Mouse (Mus musculus): Measurements from ENCODE around the gene Hspa12b.
A peak's percentile ranks its signal among the peaks of the same experiment; 100 is the strongest.

Hspa12b gene

GRCm38 (mm10) chr2:131179246-131179886 lies 52.3 kb downstream of the Hspa12b start:
- peak; percentile 36 for DNase-seq (ENCODE audit: low spot score)

GRCm38 (mm10) chr2:131179990-131180587 lies 53.0 kb downstream of the Hspa12b start, which contains the start of gene Cenpb:
Gene Cenpb, minus strand, starts transcription at chr2:131180067.
- DNase-seq (ENCODE audit: low spot score) = peak; percentile 68

DNA sequence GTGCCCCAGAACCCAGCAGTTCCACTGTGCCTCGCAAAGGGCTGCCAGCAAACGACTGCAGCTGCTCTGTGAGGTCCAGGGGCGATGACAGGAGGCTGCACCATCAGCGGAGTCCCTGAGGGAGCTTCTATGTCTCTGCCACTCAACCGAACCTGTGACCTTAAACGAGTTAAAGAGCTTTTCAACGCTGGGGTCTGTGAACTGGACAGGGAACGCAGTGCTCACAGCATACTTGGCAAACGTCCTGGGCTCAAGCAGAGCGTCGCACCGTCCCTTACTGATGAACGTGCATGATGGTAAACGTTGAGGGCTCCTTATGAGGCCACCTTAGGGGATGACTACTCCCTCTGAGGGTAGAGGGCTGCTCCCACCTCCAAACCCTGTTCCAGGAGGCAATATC lies 59.3 kb downstream of the Hspa12b start:
- no peak for DNase-seq (ENCODE audit: low spot score)

GRCm38 (mm10) chr2:131186771-131187601 lies 59.9 kb downstream of the Hspa12b start, which contains the start of the genes Cdc25b and Spef1:
Gene Cdc25b, plus strand, starts transcription at chr2:131186949.
Gene Spef1, minus strand, starts transcription at chr2:131187282.
- peak; percentile 78 for DNase-seq (ENCODE audit: low spot score)

- no peak for DNase-seq (ENCODE audit: low spot score)
These were observed 60.5 kb downstream of the Hspa12b start for GRCm38 (mm10) chr2:131187602-131187922.

GRCm38 (mm10) chr2:131188311-131188710 lies 61.2 kb downstream of the Hspa12b start:
- no peak for DNase-seq (ENCODE audit: low spot score)

DNA sequence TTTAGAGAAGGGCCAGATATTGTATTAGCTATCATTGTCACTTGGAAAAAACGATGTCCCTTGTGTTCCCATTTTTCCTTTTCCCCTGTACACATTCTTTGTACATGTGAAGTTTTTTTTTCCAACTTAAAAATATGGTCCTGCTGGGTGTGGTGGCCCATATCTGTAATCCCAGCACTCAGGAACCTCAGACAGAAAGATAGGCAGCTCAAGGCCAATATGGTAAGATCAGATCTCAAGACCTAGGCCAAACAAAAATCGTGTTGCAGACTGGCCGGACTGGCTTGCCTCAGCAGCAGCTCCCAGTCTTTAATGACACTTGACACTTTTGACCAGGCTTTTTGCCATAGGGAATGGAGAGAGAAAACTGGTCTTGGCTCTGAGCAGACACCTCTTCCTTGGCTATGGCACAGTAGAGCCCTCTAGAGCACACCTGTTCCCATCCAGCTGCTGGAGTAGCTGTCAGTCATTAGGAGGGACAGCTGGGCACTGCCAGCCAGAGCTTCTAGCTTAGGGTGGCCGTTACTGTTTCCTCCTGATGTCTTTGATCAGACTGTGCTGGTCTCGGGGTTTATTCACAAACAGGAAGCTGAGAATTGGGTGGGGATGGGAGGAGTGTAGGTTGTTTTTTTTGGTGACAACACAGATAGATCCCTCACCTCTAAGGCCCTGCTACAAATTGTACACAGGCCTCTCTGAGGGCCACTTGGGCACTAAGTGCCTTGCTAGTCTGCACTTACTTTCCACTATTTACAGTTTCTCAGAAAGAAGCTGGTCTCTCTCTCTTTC lies 62.6 kb downstream of the Hspa12b start:
- no peak for DNase-seq (ENCODE audit: low spot score)

DNA sequence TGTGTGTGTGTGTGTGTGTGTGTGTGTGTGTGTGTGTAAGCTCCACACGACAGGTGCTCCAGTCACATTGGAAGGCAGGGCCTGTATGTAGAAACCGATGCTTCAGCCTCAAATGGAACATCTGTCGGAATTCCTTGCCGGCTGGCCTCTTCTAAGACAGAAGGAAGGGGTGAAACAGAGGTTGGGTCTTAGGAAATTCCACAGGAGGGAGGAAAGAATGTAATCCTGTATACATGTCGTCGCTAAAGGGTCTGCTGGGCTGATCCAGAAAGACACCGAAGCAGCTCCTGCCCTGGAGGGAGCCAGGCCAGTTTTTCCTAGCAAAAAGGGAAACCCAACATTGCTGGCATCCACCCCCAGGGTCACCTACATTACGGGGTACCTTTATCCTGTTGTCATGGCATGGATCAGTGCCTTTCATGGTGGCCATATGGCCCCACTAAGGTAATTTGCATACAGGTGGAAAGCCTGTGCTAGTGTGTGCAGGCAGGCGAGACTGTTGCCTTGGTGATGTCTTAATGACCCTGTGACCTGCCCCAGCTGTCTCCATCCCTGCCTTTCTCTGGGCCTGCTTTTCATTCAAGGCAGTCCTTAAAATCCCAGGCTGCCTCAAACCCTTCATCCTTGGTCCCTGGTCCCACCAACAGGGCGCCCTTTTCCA lies 63.4 kb downstream of the Hspa12b start:
- DNase-seq (ENCODE audit: low spot score) = no peak

- DNase-seq (ENCODE audit: low spot score) = no peak
These were observed 63.9 kb downstream of the Hspa12b start for GRCm38 (mm10) chr2:131191005-131191390.

All from ovary, adult 18-20 months (tissue).